Mouse (Mus musculus) gastrocnemius, adult 8-10 months (tissue): ENCODE data around the gene Prkag2. TPM values are rescaled to one million over a fixed set of nuclear protein-coding genes. Genes with fewer than 3 reads are reported as not detected.

ENCODE experiments used
- DNase-seq, 2 experiments: peaks; one replicate each; pipeline ENCODE4 v3.0.0; 2022; ENCODE audit warnings: low spot score in 2 of 2
- total RNA-seq, 4 experiments: library from RNA; stranded (reverse); gene quantifications; 2 replicates each; pipeline ENCODE4 v1.2.4; 2022

Prkag2 gene
- total RNA-seq, 4 experiments from 2014 or later = 8.2 to 10.7 (median 9.1) TPM

- no peak for DNase-seq
These were observed 129.7 kb downstream of the Prkag2 start for GRCm38 (mm10) chr5:24970552-24971275.

GRCm38 (mm10) chr5:24969241-24969880 is 131.1 kb downstream of the Prkag2 start:
- DNase-seq = no peak

GRCm38 (mm10) chr5:24968792-24969191 is 131.7 kb downstream of the Prkag2 start:
- no peak for DNase-seq

- no peak for DNase-seq
These were observed 132.4 kb downstream of the Prkag2 start for GRCm38 (mm10) chr5:24967898-24968535.

GRCm38 (mm10) chr5:24963776-24964175 is 136.7 kb downstream of the Prkag2 start:
- peak; percentile 65 to 86 for DNase-seq

- peak; percentile 81 to 93 for DNase-seq
These were observed 139.7 kb downstream of the Prkag2 start for GRCm38 (mm10) chr5:24960791-24961190.

GRCm38 (mm10) chr5:24959758-24960157 is 140.7 kb downstream of the Prkag2 start:
- DNase-seq = no peak

- DNase-seq = no peak
These were observed 141.8 kb downstream of the Prkag2 start for GRCm38 (mm10) chr5:24958596-24958995.

- no peak for DNase-seq
These were observed 143.6 kb downstream of the Prkag2 start for GRCm38 (mm10) chr5:24956891-24957290.

- DNase-seq = no peak
These were observed 147.3 kb downstream of the Prkag2 start for GRCm38 (mm10) chr5:24952842-24953741.

- DNase-seq = no peak
These were observed 148.2 kb downstream of the Prkag2 start for GRCm38 (mm10) chr5:24952212-24952611.

GRCm38 (mm10) chr5:24950891-24951574 is 149.4 kb downstream of the Prkag2 start:
- DNase-seq = no peak

GRCm38 (mm10) chr5:24950039-24950438 is 150.4 kb downstream of the Prkag2 start:
- DNase-seq = no peak

- no peak for DNase-seq
These were observed 162.2 kb downstream of the Prkag2 start for GRCm38 (mm10) chr5:24938046-24938822.

GRCm38 (mm10) chr5:24936451-24936850 is 164.0 kb downstream of the Prkag2 start:
- DNase-seq = no peak

GRCm38 (mm10) chr5:24935446-24935845 is 165.0 kb downstream of the Prkag2 start:
- no peak for DNase-seq

GRCm38 (mm10) chr5:24933760-24934159 is 166.7 kb downstream of the Prkag2 start:
- DNase-seq = no peak

- DNase-seq = no peak
These were observed 168.8 kb downstream of the Prkag2 start for GRCm38 (mm10) chr5:24931578-24932185.

- DNase-seq = no peak
These were observed 169.4 kb downstream of the Prkag2 start for GRCm38 (mm10) chr5:24930831-24931577.
